Mouse (Mus musculus) frontal cortex, adult 2 months (tissue): ENCODE results near the gene Tmem131l. TPM values are rescaled to one million over a fixed set of nuclear protein-coding genes. Genes with fewer than 3 reads are reported as not detected.

Experiments used
- DNase-seq, 2 experiments: peaks; one replicate each; pipeline ENCODE4 v3.0.0; 2022; ENCODE audit warnings: low spot score in 1 of 2; ENCODE audit errors: extremely low spot score in 1 of 2
- polyA plus RNA-seq: library from polyadenylated mRNA; depleted of rRNA; stranded (reverse); fragments of >200 nt; gene quantifications from 2 replicates; pipeline ENCODE4 v1.2.3, GENCODE M21; 2012

Tmem131l gene
- polyA plus RNA-seq, 1 experiment: 25.2 TPM

DNA sequence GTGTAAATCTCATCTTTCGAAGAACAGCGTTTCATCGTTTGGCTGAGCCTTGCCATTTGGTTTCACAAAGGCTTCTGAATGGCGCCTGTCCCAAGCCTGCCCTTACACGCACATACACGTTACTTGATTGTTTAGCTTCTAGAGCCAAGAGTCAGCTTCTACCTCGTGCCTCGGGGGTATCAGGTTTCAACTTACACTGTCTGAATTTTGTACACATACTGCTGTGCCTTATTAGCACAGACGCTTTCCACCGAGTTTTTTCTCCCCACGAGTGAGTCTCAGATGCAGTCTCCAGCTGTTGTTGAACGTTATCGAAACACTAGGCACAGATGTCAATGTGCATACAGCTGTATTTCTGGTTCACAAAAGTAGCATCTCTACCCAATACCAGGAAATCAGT is 19.3 kb upstream of the Tmem131l start:
- DNase-seq: no peak

GRCm38 (mm10) chr3:84048729-84049175 is 8.8 kb upstream of the Tmem131l start:
- no peak for DNase-seq

DNA sequence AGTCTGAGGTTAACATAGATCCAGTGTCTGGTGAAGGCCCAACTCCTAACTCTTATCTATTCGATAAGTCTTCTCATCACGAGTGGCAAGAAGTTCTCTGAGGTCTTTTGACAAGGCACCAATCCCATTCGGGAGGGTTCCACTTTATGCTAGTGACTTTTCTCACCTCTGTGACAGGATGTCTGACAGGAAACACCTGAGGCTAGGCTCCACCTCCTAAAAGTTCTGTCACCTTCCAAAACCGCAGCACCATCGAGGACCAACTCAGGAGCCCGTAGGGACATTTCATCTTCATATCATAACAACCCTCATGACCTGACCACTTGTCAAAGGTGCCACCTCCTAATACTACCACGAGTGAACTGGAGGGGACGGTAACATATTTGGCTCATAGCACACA is 6.2 kb upstream of the Tmem131l start:
- no peak for DNase-seq

GRCm38 (mm10) chr3:84041739-84042138 is 1.8 kb upstream of the Tmem131l start:
- DNase-seq: no peak

- DNase-seq: peak; percentile 11 to 46
Measured at GRCm38 (mm10) chr3:84040476-84041082, 604 bp upstream of the Tmem131l start.

DNA sequence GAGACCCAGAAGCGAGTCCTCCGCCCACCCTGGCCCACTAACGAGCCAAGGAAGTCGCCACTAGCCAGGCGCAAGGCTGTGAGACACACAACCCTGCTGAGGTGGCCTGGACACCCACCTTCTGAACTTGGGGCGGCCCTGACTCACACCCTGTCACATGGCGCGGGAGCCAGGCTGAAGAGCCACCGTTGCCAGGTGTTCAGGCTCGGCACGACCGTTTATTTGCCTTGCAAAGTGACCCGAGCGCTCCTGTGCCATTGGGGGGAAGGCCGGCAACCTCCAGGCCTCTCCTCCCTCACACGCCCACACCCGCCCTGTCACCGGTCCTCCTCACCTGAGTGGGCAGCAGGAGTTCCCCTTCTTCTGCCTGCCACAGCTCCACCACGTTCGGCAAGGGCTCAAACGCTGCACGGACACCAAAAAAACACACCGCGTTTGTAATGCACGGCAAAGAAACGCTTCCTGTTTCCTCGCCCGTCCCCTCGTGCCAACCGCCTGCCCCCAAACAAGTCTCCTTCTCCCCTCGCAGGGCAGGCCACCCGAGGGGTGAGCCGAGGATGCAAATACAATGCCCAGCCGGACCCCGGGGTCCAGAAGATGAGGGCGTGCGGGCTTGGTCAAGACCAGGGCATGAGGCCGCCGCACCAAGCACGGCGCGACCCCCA is 862 bp downstream of the Tmem131l start:
- DNase-seq: peak in 1 of 2 experiments; percentile 27

DNA sequence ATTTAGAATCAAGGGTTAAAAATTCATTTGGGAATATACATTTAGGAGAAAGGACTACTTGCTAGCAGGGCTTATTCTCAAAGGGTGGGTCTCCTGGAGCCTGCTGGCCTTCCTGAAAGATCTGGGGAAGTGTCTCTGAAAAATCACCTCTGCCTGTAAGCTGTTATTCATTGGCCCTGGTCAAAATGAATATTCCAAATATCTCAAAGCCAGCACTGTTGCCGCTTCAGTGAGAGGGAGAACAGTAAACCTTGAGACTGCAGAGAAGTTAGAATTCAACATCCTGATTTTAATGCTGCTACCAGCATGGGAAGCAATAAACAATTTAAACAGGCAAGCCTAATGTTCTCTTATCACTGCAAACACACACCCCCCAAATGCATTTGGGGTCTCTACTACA is 1.8 kb downstream of the Tmem131l start:
- DNase-seq: no peak

DNA sequence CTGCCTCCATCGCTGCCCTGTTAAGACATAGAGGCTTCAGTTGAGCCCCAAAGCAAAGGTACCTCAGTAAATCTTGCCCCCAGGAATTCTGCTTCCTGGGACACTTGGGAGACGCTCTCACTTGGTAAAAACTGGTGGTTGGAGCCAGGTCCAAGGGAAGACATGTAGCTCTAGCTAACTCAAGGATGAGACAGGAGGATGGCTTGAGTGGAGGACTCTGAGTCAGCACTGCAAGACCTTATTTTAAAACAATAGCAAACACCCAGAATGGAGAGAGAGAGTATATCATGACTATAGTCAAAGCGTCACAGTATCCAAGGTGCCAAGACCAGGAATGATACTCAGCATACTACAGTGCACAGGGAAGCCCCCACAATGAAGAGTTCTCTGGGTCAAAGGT is 2.4 kb downstream of the Tmem131l start:
- no peak for DNase-seq

DNA sequence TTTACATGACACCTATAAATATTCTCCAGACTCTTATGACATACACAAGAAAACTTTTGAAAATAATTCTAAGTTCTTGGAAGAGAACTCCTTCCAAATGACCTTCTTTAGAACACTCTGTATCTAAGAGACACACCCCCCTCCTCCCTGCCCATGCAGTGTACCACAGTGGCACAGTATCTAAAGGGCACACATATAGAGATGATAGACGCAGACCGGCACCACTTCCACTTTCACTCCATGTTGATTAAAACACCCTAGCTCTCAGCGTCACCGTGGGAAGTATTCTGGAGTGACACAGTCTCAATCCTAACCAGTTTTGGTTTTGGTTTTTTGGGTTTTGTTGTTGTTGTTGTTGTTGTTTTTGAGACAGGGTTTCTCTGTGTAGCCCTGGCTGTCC is 3.1 kb downstream of the Tmem131l start:
- DNase-seq: no peak

DNA sequence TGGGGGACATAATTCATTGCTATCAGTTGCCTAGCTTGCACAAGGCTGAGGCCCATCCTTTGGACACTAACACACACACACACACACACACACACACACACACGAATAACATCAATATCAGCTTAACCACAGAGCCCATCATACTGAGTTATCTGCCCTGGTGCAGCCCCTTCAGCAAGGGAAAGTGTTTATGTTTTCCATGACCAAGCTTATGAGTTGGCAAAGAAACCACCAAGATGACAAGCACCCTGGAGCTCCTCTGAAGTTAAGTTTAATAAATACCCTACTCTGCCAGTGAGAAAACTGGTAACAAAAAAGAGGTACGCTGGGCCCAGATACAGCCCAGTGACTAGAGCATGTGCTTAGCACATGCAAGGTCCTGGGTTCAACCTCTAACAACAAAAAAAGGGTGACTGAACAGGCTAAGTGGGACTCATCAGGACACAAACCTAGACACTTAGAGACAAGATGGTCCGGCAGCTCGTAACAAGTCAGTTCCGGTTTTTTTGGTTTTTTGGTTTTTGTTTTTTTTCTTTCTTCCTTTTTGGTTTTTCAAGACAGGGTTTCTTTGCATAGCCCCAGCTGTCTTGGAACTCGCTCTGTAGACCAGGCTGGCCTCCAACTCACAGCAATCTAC is 4.1 kb downstream of the Tmem131l start:
- no peak for DNase-seq

GRCm38 (mm10) chr3:84034115-84034780 is 5.7 kb downstream of the Tmem131l start:
- no peak for DNase-seq

- no peak for DNase-seq
Measured at GRCm38 (mm10) chr3:84032933-84033730, 6.8 kb downstream of the Tmem131l start.

- DNase-seq: no peak
Measured at GRCm38 (mm10) chr3:84032419-84032818, 7.6 kb downstream of the Tmem131l start.

- no peak for DNase-seq
Measured at GRCm38 (mm10) chr3:84031216-84031615, 8.8 kb downstream of the Tmem131l start.

DNA sequence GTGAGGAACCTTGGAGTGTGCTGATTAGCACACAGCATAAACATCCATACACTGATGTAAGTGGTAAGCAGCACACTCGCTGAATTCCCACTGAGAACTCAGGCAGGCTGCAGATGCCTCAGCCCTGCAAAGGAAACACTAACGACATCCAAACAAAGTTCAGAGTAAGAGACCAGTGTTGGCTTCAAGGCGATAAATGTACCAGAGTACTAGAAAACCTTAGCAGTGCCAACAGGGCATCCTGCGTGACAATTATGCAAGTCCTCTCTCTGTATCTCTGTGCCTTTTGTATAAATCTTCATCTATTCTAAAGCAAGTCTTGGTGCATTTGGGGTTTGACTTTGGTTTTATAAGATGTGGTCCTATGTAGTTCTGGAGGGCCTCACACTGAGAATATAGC is 11.0 kb downstream of the Tmem131l start:
- no peak for DNase-seq

GRCm38 (mm10) chr3:84027691-84028159 is 12.2 kb downstream of the Tmem131l start:
- DNase-seq: no peak

- no peak for DNase-seq
Measured at GRCm38 (mm10) chr3:84024512-84025072, 15.4 kb downstream of the Tmem131l start.

DNA sequence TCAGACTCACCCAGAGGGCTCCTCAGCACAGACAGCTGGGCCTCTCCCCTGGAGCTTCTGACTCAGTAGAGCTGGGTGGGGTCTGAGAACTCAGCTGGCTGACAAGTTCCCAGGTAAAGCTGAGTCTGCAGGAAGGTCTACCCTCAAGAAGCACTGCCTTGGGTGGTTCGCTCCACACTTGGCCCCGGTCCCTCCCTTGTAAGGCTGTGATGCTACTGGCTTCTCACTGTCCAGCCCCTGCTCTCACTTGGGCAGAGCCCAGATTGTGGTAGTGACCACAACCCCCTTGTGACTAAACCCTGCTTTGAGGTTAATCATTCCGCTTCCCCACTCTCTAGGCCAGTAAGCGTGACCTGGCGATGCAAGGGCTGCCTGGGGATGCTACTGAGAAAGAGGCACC is 17.3 kb downstream of the Tmem131l start:
- DNase-seq: no peak

- DNase-seq: no peak
Measured at GRCm38 (mm10) chr3:84022201-84022584, 17.8 kb downstream of the Tmem131l start.
